Mouse (Mus musculus): ENCODE data around the gene Klhl28. TPM values are rescaled to one million over a fixed set of nuclear protein-coding genes. Genes with fewer than 3 reads are reported as not detected.

Gene Klhl28
- 10 to 100 TPM; 23.8 to 25.8 TPM for total RNA-seq (2023)

GRCm38 (mm10) chr12:64965124-64966026, at the start of gene Klhl28, which contains the start of gene Togaram1:
TSS of gene Klhl28 (minus strand) at chr12:64965534.
TSS of gene Togaram1 (plus strand) at chr12:64965804.

GRCm38 (mm10) chr12:64917578-64918471, 47.5 kb downstream of the Klhl28 start, which contains the start of gene Gm527:
TSS of gene Gm527 (plus strand) at chr12:64917906.

Other genes with a start within 250 kb of the Klhl28 start
- 10 to 100 TPM in 1 of 2 experiments, 1 to 10 TPM in 1; 6.9 to 10.2 TPM for gene Gm527, start 47.6 kb downstream of the Klhl28 start, total RNA-seq (2023)
- gene Togaram1, start 270 bp upstream of the Klhl28 start, total RNA-seq (2023) = 10 to 100 TPM; 58.4 to 75.5 TPM
- gene Prpf39, start 70.8 kb upstream of the Klhl28 start, total RNA-seq (2023) = 100 to 1,000 TPM; 134 to 135 TPM
- 100 to 1,000 TPM in 1 of 2 experiments, 10 to 100 TPM in 1; 97.6 to 103 TPM for gene Fkbp3, start 108.5 kb upstream of the Klhl28 start, total RNA-seq (2023)
- gene Fancm, start 110.1 kb upstream of the Klhl28 start, total RNA-seq (2023) = 10 to 100 TPM; 16.7 to 20.2 TPM
- 1 to 10 TPM in 1 of 2 experiments, under 1 TPM in 1; 0.59 to 2.7 TPM for gene Mis18bp1, start 207.1 kb upstream of the Klhl28 start, total RNA-seq (2023)